Mouse (Mus musculus) MEL (cell line): Measurements from ENCODE around the gene Crybb3.

Experiments
- CTCF ChIP-seq, 3 experiments: IDR thresholded peaks in 2 of 3; conservative IDR thresholded peaks in 1 of 3; 2 replicates each; pipeline ENCODE4 v1.5.1; 2011 to 2012; ENCODE audit warnings: low read length in 3 of 3, low read depth in 2 of 3, mild to moderate bottlenecking in 2 of 3, improper control_type of control experiment in 1 of 3, inconsistent platforms in 1 of 3, mixed read lengths in 1 of 3, moderate library complexity in 1 of 3; ENCODE audit not compliant: control insufficient read depth in 1 of 3, insufficient read depth in 1 of 3, poor library complexity in 1 of 3, severe bottlenecking in 1 of 3
- E2F4 ChIP-seq: IDR thresholded peaks from 2 replicates; pipeline ENCODE4 v1.6.1; 2011; ENCODE audit warnings: low read depth, low read length, improper control_type of control experiment, borderline replicate concordance
- EP300 ChIP-seq, 2 experiments: IDR thresholded peaks; 2 replicates each; pipeline ENCODE4 v1.6.1; 2011; ENCODE audit warnings: improper control_type of control experiment in 2 of 2, low read length in 2 of 2, low read depth in 1 of 2, mild to moderate bottlenecking in 1 of 2
- GABPA ChIP-seq: IDR thresholded peaks from 2 replicates; pipeline ENCODE4 v1.6.1; 2012; ENCODE audit warnings: low read depth, mild to moderate bottlenecking, inconsistent platforms, low read length, improper control_type of control experiment, moderate library complexity
- GATA1 ChIP-seq: IDR thresholded peaks from 2 replicates; pipeline ENCODE4 v1.6.1; 2011; ENCODE audit warnings: low read depth, low read length, improper control_type of control experiment
- MAFK ChIP-seq: IDR thresholded peaks from 2 replicates; pipeline ENCODE4 v1.6.1; 2011; ENCODE audit warnings: low read depth, mild to moderate bottlenecking, low read length, improper control_type of control experiment, borderline replicate concordance
- MAX ChIP-seq: IDR thresholded peaks from 2 replicates; pipeline ENCODE4 v1.6.1; 2011; ENCODE audit warnings: low read length, improper control_type of control experiment
- MXI1 ChIP-seq: IDR thresholded peaks from 2 replicates; pipeline ENCODE4 v1.6.1; 2011; ENCODE audit warnings: mild to moderate bottlenecking, low read depth, low read length, improper control_type of control experiment
- POLR2A ChIP-seq, 2 experiments: IDR thresholded peaks; 2 replicates each; pipeline ENCODE4 v1.6.1; 2011 to 2012; ENCODE audit warnings: low read length in 2 of 2, mild to moderate bottlenecking in 2 of 2, control low read depth in 1 of 2, improper control_type of control experiment in 1 of 2, low read depth in 1 of 2, moderate library complexity in 1 of 2; ENCODE audit not compliant: control insufficient read depth in 1 of 2, insufficient read depth in 1 of 2, poor library complexity in 1 of 2
- POLR2AphosphoS5 ChIP-seq: IDR thresholded peaks from 2 replicates; pipeline ENCODE4 v1.6.1; 2012; ENCODE audit warnings: low read depth, borderline replicate concordance, mild to moderate bottlenecking, inconsistent platforms, low read length, moderate library complexity, mixed read lengths
- USF2 ChIP-seq, 2 experiments: IDR thresholded peaks; 2 replicates each; pipeline ENCODE4 v1.6.1; 2011 to 2012; ENCODE audit warnings: improper control_type of control experiment in 2 of 2, low read length in 2 of 2, borderline replicate concordance in 1 of 2, inconsistent platforms in 1 of 2, low read depth in 1 of 2, mild to moderate bottlenecking in 1 of 2; ENCODE audit not compliant: insufficient read depth in 1 of 2
- ZC3H11A ChIP-seq: IDR thresholded peaks from 2 replicates; pipeline ENCODE4 v1.6.1; 2012; ENCODE audit warnings: low read depth, mild to moderate bottlenecking, inconsistent platforms, low read length, improper control_type of control experiment
- ZMIZ1 ChIP-seq: IDR thresholded peaks from 2 replicates; pipeline ENCODE4 v1.6.1; 2012; ENCODE audit warnings: low read depth, mild to moderate bottlenecking, inconsistent platforms, low read length, improper control_type of control experiment, moderate library complexity
- ZNF384 ChIP-seq: IDR thresholded peaks from 2 replicates; pipeline ENCODE4 v1.6.1; 2012; ENCODE audit warnings: low read depth, mild to moderate bottlenecking, inconsistent platforms, low read length, improper control_type of control experiment

GRCm38 (mm10) chr5:113095456-113095855, 14.1 kb upstream of the Crybb3 start:
- TF ChIP-seq POLR2A (IDR thresholded peaks at IDR 0.05; ENCODE audit: control insufficient read depth in 1 of 2, insufficient read depth in 1 of 2, low read depth in 1 of 2, low read length in 2 of 2, poor library complexity in 1 of 2) (no peak), GABPA (no peak), ZC3H11A (no peak), E2F4 (no peak), CTCF (IDR thresholded peaks at IDR 0.05 in 2 of 3, conservative IDR thresholded peaks at IDR 0.05 in 1 of 3; ENCODE audit: control insufficient read depth in 1 of 3, insufficient read depth in 1 of 3, low read depth in 2 of 3, low read length in 3 of 3, poor library complexity in 1 of 3, severe bottlenecking in 1 of 3) (no peak), MXI1 (no peak), MAFK (no peak), EP300 (IDR thresholded peaks at IDR 0.05; ENCODE audit: low read depth in 1 of 2, low read length in 2 of 2) (no peak), USF2 (IDR thresholded peaks at IDR 0.05; ENCODE audit: borderline replicate concordance in 1 of 2, insufficient read depth in 1 of 2, low read depth in 1 of 2, low read length in 2 of 2) (no peak), MAX (no peak), POLR2AphosphoS5 (no peak), ZMIZ1 (no peak), ZNF384 (no peak), GATA1 (no peak)
